Mouse (Mus musculus) urinary bladder, adult 18-20 months (tissue): ENCODE measurements around the gene Clcn7.

Experiments used
- DNase-seq, 2 experiments: peaks; one replicate each; pipeline ENCODE4 v3.0.0; 2022; ENCODE audit warnings: low spot score in 2 of 2, mixed read lengths in 2 of 2

Gene Clcn7

GRCm38 (mm10) chr17:25127079-25127478 lies 6.1 kb upstream of the Clcn7 start:
- DNase-seq: no peak

GRCm38 (mm10) chr17:25127681-25128080 lies 5.5 kb upstream of the Clcn7 start:
- DNase-seq: no peak

GRCm38 (mm10) chr17:25130060-25130459 lies 3.1 kb upstream of the Clcn7 start:
- DNase-seq: no peak

GRCm38 (mm10) chr17:25135622-25136021 lies 2.4 kb downstream of the Clcn7 start:
- no peak for DNase-seq

DNA sequence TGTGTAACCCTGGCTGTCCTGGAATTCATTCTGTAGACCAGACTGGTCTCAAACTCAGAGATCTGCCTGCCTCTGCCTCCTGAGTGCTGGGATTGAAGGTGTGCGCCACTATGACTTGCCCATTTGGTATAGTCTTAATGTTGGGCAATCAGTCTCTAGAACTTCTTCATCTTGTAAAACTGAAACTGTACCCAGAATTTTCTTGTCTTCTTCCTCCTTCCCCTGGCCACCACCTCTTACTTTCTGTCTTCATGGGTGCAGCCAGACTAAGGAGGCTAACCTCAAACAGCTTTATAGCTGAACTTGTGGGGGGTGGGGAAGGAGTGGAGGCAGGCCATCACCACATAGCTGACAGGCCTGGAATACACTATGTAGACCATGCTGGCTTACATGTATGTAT lies 5.6 kb downstream of the Clcn7 start:
- no peak for DNase-seq

DNA sequence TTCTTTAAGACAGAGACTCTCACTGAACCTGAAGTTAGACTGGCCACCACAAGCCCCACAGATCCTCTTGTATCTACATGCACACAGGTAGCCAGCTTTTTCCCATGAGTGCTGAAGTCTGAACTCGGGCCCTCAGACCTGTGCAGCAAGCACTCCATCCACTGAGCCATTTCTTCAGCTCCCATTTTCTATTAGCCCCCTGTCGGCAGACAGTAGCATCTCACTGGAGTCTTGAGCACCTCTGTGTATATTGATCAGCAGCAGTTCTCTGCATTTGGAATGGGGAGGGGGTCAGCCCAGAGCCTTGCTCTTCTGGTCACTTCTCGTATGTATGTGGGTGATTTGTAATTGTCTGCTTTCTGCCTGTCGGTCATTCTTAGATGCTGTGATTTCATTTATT lies 6.8 kb downstream of the Clcn7 start:
- DNase-seq: no peak

GRCm38 (mm10) chr17:25162161-25162560 lies 29.0 kb downstream of the Clcn7 start, which contains the start of gene Ccdc154:
Ccdc154 (plus strand) TSS chr17:25162461.
- no peak for DNase-seq

DNA sequence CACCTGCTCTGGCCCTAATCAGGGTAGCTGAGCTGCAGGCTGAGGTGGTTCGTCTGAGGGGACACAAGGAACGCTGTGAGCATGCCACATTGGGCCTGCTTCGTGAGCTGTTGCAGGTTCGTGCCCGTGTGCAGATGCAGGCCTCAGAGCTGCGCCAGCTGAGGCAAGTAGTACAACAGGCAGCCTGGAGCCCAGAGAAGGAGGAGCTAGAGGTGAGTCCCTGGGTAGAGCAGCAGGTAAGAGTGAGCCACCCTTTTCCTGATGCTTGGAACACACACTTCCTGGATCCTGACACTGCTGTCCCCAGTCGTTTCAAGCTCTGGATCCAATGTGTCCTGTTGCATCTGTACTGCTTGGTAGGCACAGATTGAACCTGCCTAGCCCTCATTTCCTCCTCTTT lies 30.2 kb downstream of the Clcn7 start:
- DNase-seq: no peak

- DNase-seq: no peak
Measured at GRCm38 (mm10) chr17:25164770-25165169, 31.6 kb downstream of the Clcn7 start.

DNA sequence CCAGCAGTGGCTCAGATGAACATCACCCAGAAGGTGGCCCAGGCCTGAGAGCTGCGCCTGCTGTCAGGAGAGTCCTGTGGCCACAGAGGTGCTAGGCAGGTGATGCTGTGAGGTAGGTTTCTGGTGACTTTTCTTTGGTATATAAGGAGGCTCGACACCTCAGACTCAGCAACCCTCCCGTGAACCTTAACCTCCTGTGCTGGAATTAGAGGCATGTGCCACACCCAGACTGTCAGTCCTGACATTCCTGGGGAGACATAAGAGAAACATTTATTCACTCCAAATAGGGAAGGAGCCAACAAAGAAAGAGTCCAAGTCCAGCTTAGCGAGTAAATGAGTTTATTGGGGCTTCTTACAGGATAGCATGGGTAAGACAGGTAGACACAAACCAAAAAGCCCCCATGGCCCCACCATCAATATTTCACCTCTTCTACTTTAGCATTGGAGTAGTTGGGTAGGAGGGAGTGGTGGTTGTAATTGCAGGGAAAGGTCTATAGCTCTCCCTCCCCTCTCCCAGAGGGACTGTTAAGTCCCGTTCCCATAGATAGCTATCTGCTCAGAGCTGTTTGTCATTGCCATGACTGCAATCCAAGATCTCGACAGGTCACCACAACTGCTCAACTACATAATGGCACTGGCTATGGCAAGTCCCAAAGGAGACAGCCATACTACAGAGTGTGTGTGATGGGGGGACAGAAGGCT lies 32.9 kb downstream of the Clcn7 start:
- DNase-seq: no peak

DNA sequence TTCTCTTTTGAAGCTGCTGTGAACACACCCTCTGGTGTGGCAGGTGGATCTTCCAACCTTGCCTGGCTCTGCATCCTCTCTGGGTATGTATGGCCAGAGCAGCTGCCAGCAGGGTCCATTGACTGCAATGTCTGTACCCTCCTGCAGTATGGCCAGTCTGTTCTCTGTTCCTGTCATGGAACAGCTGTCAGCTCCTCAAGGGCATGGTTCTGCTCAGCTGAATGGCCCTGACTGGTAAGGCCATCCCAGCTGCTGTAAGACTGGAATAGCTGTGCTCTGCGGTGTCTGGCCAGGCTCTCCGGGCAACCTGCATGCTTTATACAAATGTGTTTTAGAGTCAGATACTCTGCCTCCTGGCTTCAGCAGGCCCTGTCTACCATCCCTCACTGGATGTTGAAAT lies 36.5 kb downstream of the Clcn7 start:
- DNase-seq: no peak

GRCm38 (mm10) chr17:25172558-25172957 lies 39.4 kb downstream of the Clcn7 start:
- DNase-seq: no peak

GRCm38 (mm10) chr17:25175411-25175810 lies 42.2 kb downstream of the Clcn7 start, which contains the start of gene Gm38655:
Gm38655 (minus strand) TSS chr17:25175471.
- peak; percentile 58 to 62 for DNase-seq

DNA sequence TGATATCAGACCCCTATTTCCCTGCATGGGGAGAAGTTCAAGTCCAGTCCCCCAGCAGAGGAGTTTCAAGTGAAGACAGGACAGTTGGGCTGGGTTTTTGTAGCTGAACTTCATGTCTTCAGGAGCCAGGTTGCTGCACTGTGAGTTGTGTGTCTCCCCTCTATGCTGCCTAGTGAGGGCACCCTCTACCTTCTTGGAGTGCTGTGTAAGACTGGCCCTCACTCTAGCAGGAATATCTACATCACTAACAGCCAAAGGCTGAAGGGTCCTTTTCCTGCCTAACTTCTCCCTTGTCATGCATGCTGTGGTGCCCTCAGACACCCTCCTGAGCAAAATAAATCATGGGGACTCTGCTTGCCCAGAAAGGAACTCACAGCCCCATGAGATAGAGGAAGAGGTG lies 50.0 kb downstream of the Clcn7 start:
- DNase-seq: no peak

DNA sequence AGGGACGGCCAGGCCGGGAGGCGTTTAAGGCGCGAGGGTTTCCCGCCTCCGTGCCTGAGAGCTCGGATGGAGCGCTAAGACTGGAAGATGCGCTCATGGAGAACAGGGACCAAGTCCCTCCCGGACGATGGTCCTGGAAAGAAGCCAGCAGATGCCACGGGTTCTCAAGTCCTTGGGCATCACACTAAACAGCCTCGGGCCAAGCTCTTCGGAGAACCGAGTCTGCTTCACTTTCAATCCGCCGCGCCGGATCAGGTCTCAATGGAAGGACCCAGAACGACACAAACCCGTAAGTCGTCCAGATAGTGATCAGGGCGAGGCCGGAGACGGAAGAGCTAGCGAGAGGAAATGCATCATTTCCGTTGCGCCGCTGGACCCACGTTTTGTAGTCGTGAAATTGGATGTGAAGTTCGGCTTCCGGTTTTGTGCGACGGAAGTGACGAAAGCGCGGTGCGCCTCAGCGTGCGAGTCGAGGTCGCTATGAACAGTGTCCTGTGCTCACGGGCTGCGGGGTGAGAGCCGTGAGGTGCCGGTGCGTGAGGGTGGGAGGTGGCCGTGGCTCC lies 51.0 kb downstream of the Clcn7 start, which contains the start of gene BC003965:
TSS of gene BC003965 (plus strand) at position 426 of the 563 bp plus-strand sequence.
- peak; percentile 94 to 95 for DNase-seq

DNA sequence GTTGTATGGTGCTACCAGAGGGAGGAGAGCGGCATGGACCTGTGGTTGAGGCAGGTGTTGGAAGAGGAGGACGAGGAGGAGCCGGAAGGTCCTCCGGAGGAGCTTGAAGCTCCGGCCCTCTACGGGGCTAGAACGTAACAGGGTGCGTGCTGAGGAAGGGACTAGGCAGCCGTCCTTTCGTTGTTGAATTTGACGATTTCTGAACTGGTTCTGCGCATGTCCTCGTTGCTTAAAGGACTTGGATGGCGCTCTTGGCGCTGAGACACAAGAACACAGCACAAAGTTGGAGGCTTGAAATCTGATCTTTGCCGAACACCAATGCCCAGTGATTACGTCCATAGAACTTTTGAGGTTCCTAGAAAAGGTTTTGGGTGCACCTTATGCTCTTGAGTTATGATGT lies 51.8 kb downstream of the Clcn7 start:
- DNase-seq: no peak

- DNase-seq: no peak
Measured at GRCm38 (mm10) chr17:25187784-25188149, 54.6 kb downstream of the Clcn7 start.

GRCm38 (mm10) chr17:25188150-25189031 lies 55.2 kb downstream of the Clcn7 start, which contains the start of gene Unkl:
Unkl (plus strand) TSS chr17:25188397.
- peak; percentile 37 to 69 for DNase-seq

DNA sequence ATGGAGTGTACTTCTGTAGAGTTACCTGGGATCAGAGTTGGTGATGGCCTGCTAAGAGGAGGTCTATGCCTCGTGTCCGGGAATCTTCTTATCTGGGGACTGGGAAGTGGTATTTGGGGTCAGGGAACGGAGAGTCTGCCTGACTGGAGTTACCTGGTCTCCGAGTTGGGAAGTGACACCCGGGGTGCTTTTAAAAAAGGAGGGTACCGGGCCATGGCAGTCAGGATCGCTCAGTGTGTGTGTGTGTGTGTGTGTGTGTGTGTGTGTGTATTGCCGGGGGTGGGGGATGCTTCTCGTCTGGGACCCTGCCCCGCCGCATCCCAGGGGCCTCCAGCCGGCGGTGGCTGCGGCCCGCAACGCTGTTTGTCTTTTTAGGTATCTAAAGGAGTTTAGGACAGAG lies 55.9 kb downstream of the Clcn7 start:
- DNase-seq: peak in 1 of 2 experiments; percentile 14

- no peak for DNase-seq
Measured at GRCm38 (mm10) chr17:25202401-25202800, 69.2 kb downstream of the Clcn7 start.

GRCm38 (mm10) chr17:25210006-25210405 lies 76.8 kb downstream of the Clcn7 start:
- DNase-seq: no peak

- no peak for DNase-seq
Measured at GRCm38 (mm10) chr17:25210680-25211466, 77.7 kb downstream of the Clcn7 start.
